Mouse (Mus musculus): ENCODE measurements at regions not wholly inside any gene's neighbourhood (a gene's known extent, or its start where the extent isn't known, plus 50 kb on each side); places are given as distances from the start of the nearest gene placed in this dataset.

- Histone ChIP-seq H3K4me1 (ENCODE audit: control insufficient read depth, insufficient read depth, low read length) (no peaks in the 10 kb centered on the region), H3K4me3 (ENCODE audit: insufficient read depth, low read depth, low read length) (no peak overlapping the region), H3K36me3 (ENCODE audit: control insufficient read depth, insufficient read depth, low read length) (no peaks in the 10 kb centered on the region), H3K27ac (ENCODE audit: insufficient read depth, low read depth, low read length) (no peak overlapping the region), H3K27me3 (replicated peaks; ENCODE audit: control insufficient read depth, insufficient read depth, low read length) (no peaks in the 10 kb centered on the region; the same call in 1 of the 2 replicates)
- DNase-seq = no peak
- WGBS = 91% methylated on average over 1 of the region's 1 CpGs
- no peak for TF ChIP-seq CTCF (conservative IDR thresholded peaks at IDR 0.05; ENCODE audit: insufficient read depth, insufficient read length, low read depth, low read length)
- no peak for TF ChIP-seq POLR2A (IDR thresholded peaks at IDR 0.05; ENCODE audit: low read depth, low read length)
These were observed 192.3 kb downstream of the Parm1 start for GRCm38 (mm10) chr5:91709494-91710286.

- WGBS = 83% methylated on average over 6 of the region's 6 CpGs
- Histone ChIP-seq H3K4me1 (ENCODE audit: control insufficient read depth, insufficient read depth, low read length) (no peaks in the 10 kb centered on the region), H3K27me3 (replicated peaks; ENCODE audit: control insufficient read depth, insufficient read depth, low read length) (no peaks in the 10 kb centered on the region; the same call in 1 of the 2 replicates), H3K27ac (ENCODE audit: insufficient read depth, low read depth, low read length) (no peak overlapping the region), H3K4me3 (ENCODE audit: insufficient read depth, low read depth, low read length) (no peak overlapping the region), H3K36me3 (ENCODE audit: control insufficient read depth, insufficient read depth, low read length) (no peaks in the 10 kb centered on the region)
- TF ChIP-seq POLR2A (IDR thresholded peaks at IDR 0.05; ENCODE audit: low read depth, low read length) (no peak), CTCF (conservative IDR thresholded peaks at IDR 0.05; ENCODE audit: insufficient read depth, insufficient read length, low read depth, low read length) (no peak)
- no peak for DNase-seq
These were observed 190.7 kb downstream of the Parm1 start for GRCm38 (mm10) chr5:91708149-91708548.

- Histone ChIP-seq H3K27ac (ENCODE audit: insufficient read depth, low read depth, low read length) (no peak overlapping the region), H3K36me3 (ENCODE audit: control insufficient read depth, insufficient read depth, low read length) (no peaks in the 10 kb centered on the region), H3K4me3 (ENCODE audit: insufficient read depth, low read depth, low read length) (no peak overlapping the region), H3K4me1 (ENCODE audit: control insufficient read depth, insufficient read depth, low read length) (no peaks in the 10 kb centered on the region), H3K27me3 (replicated peaks; ENCODE audit: control insufficient read depth, insufficient read depth, low read length) (no peaks in the 10 kb centered on the region)
- 61% methylated on average over 6 of the region's 6 CpGs for WGBS
- TF ChIP-seq CTCF (conservative IDR thresholded peaks at IDR 0.05; ENCODE audit: insufficient read depth, insufficient read length, low read depth, low read length) (no peak), POLR2A (IDR thresholded peaks at IDR 0.05; ENCODE audit: low read depth, low read length) (no peak)
- no peak for DNase-seq
These were observed 179.7 kb downstream of the Parm1 start for GRCm38 (mm10) chr5:91697075-91697474.

- TF ChIP-seq POLR2A (IDR thresholded peaks at IDR 0.05; ENCODE audit: low read depth, low read length) (no peak), CTCF (conservative IDR thresholded peaks at IDR 0.05; ENCODE audit: insufficient read depth, insufficient read length, low read depth, low read length) (no peak)
- DNase-seq = no peak
- Histone ChIP-seq H3K27me3 (replicated peaks; ENCODE audit: control insufficient read depth, insufficient read depth, low read length) (no peaks in the 10 kb centered on the region), H3K36me3 (ENCODE audit: control insufficient read depth, insufficient read depth, low read length) (no peaks in the 10 kb centered on the region), H3K4me3 (ENCODE audit: insufficient read depth, low read depth, low read length) (no peak overlapping the region), H3K27ac (ENCODE audit: insufficient read depth, low read depth, low read length) (no peak overlapping the region), H3K4me1 (ENCODE audit: control insufficient read depth, insufficient read depth, low read length) (no peaks in the 10 kb centered on the region)
- WGBS = 89% methylated on average over 6 of the region's 6 CpGs
These were observed 179.1 kb downstream of the Parm1 start for GRCm38 (mm10) chr5:91696532-91696931.

- Histone ChIP-seq H3K36me3 (ENCODE audit: control insufficient read depth, insufficient read depth, low read length) (no peaks in the 10 kb centered on the region), H3K4me1 (ENCODE audit: control insufficient read depth, insufficient read depth, low read length) (no peaks in the 10 kb centered on the region), H3K4me3 (ENCODE audit: insufficient read depth, low read depth, low read length) (no peak overlapping the region), H3K27me3 (replicated peaks; ENCODE audit: control insufficient read depth, insufficient read depth, low read length) (no peaks in the 10 kb centered on the region), H3K27ac (ENCODE audit: insufficient read depth, low read depth, low read length) (no peak overlapping the region)
- 72% methylated on average over 3 of the region's 3 CpGs for WGBS
- no peak for TF ChIP-seq POLR2A (IDR thresholded peaks at IDR 0.05; ENCODE audit: low read depth, low read length)
- TF ChIP-seq CTCF (conservative IDR thresholded peaks at IDR 0.05; ENCODE audit: insufficient read depth, insufficient read length, low read depth, low read length) = no peak
- no peak for DNase-seq
These were observed 178.2 kb downstream of the Parm1 start for GRCm38 (mm10) chr5:91695632-91696031.

- TF ChIP-seq CTCF (conservative IDR thresholded peaks at IDR 0.05; ENCODE audit: insufficient read depth, insufficient read length, low read depth, low read length) = no peak
- TF ChIP-seq POLR2A (IDR thresholded peaks at IDR 0.05; ENCODE audit: low read depth, low read length) = no peak
- Histone ChIP-seq H3K27me3 (replicated peaks; ENCODE audit: control insufficient read depth, insufficient read depth, low read length) (no peaks in the 10 kb centered on the region), H3K36me3 (ENCODE audit: control insufficient read depth, insufficient read depth, low read length) (no peaks in the 10 kb centered on the region), H3K4me1 (ENCODE audit: control insufficient read depth, insufficient read depth, low read length) (no peaks in the 10 kb centered on the region), H3K4me3 (ENCODE audit: insufficient read depth, low read depth, low read length) (no peak overlapping the region), H3K27ac (ENCODE audit: insufficient read depth, low read depth, low read length) (no peak overlapping the region)
- 50% methylated on average over 11 of the region's 11 CpGs for WGBS
- no peak for DNase-seq
These were observed 175.9 kb downstream of the Parm1 start for GRCm38 (mm10) chr5:91693277-91693676.

- no peaks in the 10 kb centered on the region for H3K27me3 ChIP-seq (replicated peaks; ENCODE audit: control insufficient read depth, insufficient read depth, low read length)
- no peak overlapping the region for H3K4me3 ChIP-seq (ENCODE audit: insufficient read depth, low read depth, low read length)
- no peak for TF ChIP-seq CTCF (conservative IDR thresholded peaks at IDR 0.05; ENCODE audit: insufficient read depth, insufficient read length, low read depth, low read length)
- no peak for TF ChIP-seq POLR2A (IDR thresholded peaks at IDR 0.05; ENCODE audit: low read depth, low read length)
- DNase-seq = no peak
- H3K4me1 ChIP-seq (ENCODE audit: control insufficient read depth, insufficient read depth, low read length) = no peaks in the 10 kb centered on the region
- no peaks in the 10 kb centered on the region for H3K36me3 ChIP-seq (ENCODE audit: control insufficient read depth, insufficient read depth, low read length)
- WGBS = 25% methylated on average over 6 of the region's 6 CpGs
- no peak overlapping the region for H3K27ac ChIP-seq (ENCODE audit: insufficient read depth, low read depth, low read length)
These were observed 174.9 kb downstream of the Parm1 start for GRCm38 (mm10) chr5:91692292-91692691.
